Mouse (Mus musculus): ENCODE data around the gene Olfr1416. TPM values are rescaled to one million over a fixed set of nuclear protein-coding genes. Genes with fewer than 3 reads are reported as not detected.
A peak's percentile ranks its signal among the peaks of the same experiment; 100 is the strongest.
"Not testable (repeated sequence)": the region's sequence is repeated elsewhere in the genome, so short reads cannot be mapped to it uniquely, and the experiment has no call there.

Olfr1416 gene
- polyA plus RNA-seq (2014; fragmentation: Nextera tagmentation; extraction: Ambion mirVana): not detected in 2 replicates

DNA sequence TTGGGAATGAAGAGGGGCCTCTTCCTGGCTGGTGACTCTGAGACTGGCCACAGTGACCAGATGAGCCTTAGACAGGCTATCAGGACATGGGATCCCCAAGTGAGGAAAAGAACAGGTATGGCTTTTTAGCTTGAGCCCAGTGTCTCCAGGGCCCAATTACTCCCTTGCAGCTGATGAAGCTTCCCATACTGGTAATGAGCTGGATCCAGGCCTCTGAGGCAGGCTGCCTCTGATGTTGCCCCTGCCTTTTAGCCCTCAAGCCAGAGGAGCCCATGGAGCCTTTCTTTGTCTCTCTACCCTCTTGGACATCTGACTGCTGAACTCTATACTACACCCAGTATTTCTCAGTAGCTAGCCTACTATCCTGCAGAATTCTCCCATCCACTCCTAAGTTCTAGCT lies at the start of gene Olfr1416:
Olfr1416 (minus strand) TSS at position 101 of the 400 bp plus-strand sequence.
- H3K27me3 ChIP-seq (replicated peaks; ENCODE audit: control insufficient read depth, insufficient read depth, low read length): no peaks in the 10 kb centered on the region
- H3K36me3 ChIP-seq (ENCODE audit: control insufficient read depth, insufficient read depth, low read length): no peaks in the 10 kb centered on the region
- H3K4me3 ChIP-seq (ENCODE audit: low read depth, low read length): no peak within 1 kb of the TSS
- no peak within 1 kb of the TSS for H3K9ac ChIP-seq (ENCODE audit: low read depth, low read length)
- DNase-seq (ENCODE audit: low spot score) (no peak), ATAC-seq (replicated peaks; ENCODE audit: low FRiP score) (no peak)
- H3K9me3 ChIP-seq (ENCODE audit: control insufficient read depth, low read length): no peaks in the 10 kb centered on the region
- H3K4me1 ChIP-seq (replicated peaks; ENCODE audit: control insufficient read depth, insufficient read depth, low read length): no peaks in the 10 kb centered on the region
- H3K27ac ChIP-seq (ENCODE audit: low read depth, low read length): no peak within 1 kb of the TSS
- no peak within 1 kb of the TSS for H3K4me2 ChIP-seq

DNA sequence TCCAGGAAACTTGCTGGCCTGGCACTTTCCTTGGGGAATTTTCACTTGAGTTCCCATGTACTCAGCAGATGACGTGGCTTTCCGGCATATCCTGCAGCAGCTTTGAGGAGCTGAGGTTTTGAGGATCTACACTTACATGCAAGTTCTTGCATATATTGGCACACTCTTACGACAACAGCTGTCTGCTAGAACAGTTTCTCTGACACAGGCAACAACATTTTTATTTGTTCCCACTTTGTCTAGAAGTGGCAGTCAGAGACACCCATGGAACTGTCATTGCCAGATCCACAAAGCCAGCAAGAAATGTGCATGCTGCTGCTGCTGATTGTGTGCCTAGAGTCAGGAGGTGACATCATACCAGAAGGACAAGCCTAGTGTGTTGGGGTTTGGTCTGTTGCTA lies 38.9 kb upstream of the Olfr1416 start:
- DNase-seq (ENCODE audit: low spot score) (no peak), ATAC-seq (replicated peaks; ENCODE audit: low FRiP score) (no peak)
- no peaks in the 10 kb centered on the region for H3K27me3 ChIP-seq (replicated peaks; ENCODE audit: control insufficient read depth, insufficient read depth, low read length)
- H3K4me2 ChIP-seq: no peak overlapping the region
- H3K27ac ChIP-seq (ENCODE audit: low read depth, low read length): no peak overlapping the region
- H3K36me3 ChIP-seq (ENCODE audit: control insufficient read depth, insufficient read depth, low read length): no peaks in the 10 kb centered on the region
- no peaks in the 10 kb centered on the region for H3K9me3 ChIP-seq (ENCODE audit: control insufficient read depth, low read length)
- H3K9ac ChIP-seq (ENCODE audit: low read depth, low read length): no peak overlapping the region
- WGBS: 85% methylated on average over 3 of the region's 3 CpGs
- no peak overlapping the region for H3K4me3 ChIP-seq (ENCODE audit: low read depth, low read length)
- no peaks in the 10 kb centered on the region for H3K4me1 ChIP-seq (replicated peaks; ENCODE audit: control insufficient read depth, insufficient read depth, low read length)

DNA sequence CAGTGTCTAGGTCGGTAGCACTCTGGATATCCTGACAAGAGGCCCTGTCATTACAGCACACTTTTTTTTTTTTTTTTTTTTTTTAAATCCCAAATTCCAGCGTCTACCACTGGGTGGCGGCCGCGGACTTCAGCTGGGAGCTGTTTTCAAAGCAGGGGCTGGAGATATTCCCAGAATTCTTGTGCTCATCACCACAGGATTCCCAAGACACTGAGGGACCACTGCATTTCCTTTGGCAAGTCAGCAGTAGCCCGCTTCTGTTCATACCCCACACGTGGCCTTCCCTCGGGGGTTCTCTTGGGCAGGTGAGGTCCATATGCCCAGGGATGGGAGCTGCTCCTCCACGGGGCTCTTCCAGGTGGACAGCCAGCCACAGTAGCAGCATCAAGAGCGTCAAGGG lies 36.5 kb upstream of the Olfr1416 start:
- Histone ChIP-seq H3K27me3 (replicated peaks; ENCODE audit: control insufficient read depth, insufficient read depth, low read length) (no peaks in the 10 kb centered on the region), H3K36me3 (ENCODE audit: control insufficient read depth, insufficient read depth, low read length) (no peaks in the 10 kb centered on the region), H3K4me3 (ENCODE audit: low read depth, low read length) (no peak overlapping the region), H3K4me1 (replicated peaks; ENCODE audit: control insufficient read depth, insufficient read depth, low read length) (no peaks in the 10 kb centered on the region), H3K27ac (ENCODE audit: low read depth, low read length) (no peak overlapping the region), H3K9ac (ENCODE audit: low read depth, low read length) (no peak overlapping the region), H3K4me2 (no peak overlapping the region), H3K9me3 (ENCODE audit: control insufficient read depth, low read length) (no peaks in the 10 kb centered on the region)
- 18% methylated on average over 10 of the region's 10 CpGs for WGBS
- ATAC-seq (replicated peaks; ENCODE audit: low FRiP score) (no peak), DNase-seq (ENCODE audit: low spot score) (no peak)

DNA sequence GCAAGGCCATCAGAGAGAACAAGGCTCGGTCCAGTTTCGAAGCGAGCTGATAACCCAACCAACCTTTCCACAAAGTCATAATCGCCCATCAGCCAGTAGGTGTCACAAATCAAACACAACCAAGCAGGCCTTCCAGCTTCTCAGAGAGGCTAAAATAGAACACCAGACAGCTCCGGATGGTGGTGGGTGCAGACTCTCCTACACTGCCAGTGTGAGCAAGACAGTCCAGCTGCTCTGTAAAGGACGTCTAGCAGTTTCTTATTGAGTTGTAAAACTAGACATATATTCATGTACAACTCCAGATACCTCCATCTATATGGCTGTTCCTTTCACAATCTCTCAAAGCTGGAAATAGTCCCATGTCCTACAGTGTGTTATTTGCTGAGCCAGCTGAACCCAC lies 34.1 kb upstream of the Olfr1416 start:
- H3K4me2 ChIP-seq: no peak overlapping the region
- no peaks in the 10 kb centered on the region for H3K36me3 ChIP-seq (ENCODE audit: control insufficient read depth, insufficient read depth, low read length)
- H3K9me3 ChIP-seq (ENCODE audit: control insufficient read depth, low read length): no peaks in the 10 kb centered on the region
- no peak overlapping the region for H3K9ac ChIP-seq (ENCODE audit: low read depth, low read length)
- no peak overlapping the region for H3K4me3 ChIP-seq (ENCODE audit: low read depth, low read length)
- H3K4me1 ChIP-seq (replicated peaks; ENCODE audit: control insufficient read depth, insufficient read depth, low read length): no peaks in the 10 kb centered on the region
- no peak overlapping the region for H3K27ac ChIP-seq (ENCODE audit: low read depth, low read length)
- ATAC-seq (replicated peaks; ENCODE audit: low FRiP score): no peak
- no peaks in the 10 kb centered on the region for H3K27me3 ChIP-seq (replicated peaks; ENCODE audit: control insufficient read depth, insufficient read depth, low read length)
- DNase-seq (ENCODE audit: low spot score): no peak
- WGBS: 79% methylated on average over 6 of the region's 6 CpGs

DNA sequence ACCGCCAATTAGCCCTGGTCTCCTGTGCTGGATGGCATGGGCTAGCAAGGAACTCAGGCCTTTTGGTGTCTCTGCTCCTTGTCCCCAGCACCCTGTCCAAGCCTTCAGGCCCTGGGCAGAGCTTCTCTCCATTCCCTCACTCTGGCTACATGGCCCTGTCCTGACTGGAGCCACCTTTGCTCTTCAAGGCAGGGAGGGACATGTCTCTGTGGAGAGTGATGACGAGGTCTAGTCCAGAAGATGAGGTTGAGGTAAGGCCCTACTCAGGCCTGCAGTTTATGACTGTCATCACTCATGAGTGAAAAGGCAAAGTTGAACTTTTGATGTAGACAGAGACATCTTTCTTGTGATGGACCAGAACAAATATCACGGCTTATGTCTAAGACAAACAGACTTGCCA lies 33.6 kb upstream of the Olfr1416 start, which contains the start of gene Olfr1414:
Olfr1414 (minus strand) TSS at position 101 of the 400 bp plus-strand sequence.
- no peak for ATAC-seq (replicated peaks; ENCODE audit: low FRiP score)
- H3K4me1 ChIP-seq (replicated peaks; ENCODE audit: control insufficient read depth, insufficient read depth, low read length): no peaks in the 10 kb centered on the region
- no peak within 1 kb of the TSS for H3K4me2 ChIP-seq
- H3K36me3 ChIP-seq (ENCODE audit: control insufficient read depth, insufficient read depth, low read length): no peaks in the 10 kb centered on the region
- WGBS: 69% methylated on average over 3 of the region's 3 CpGs
- H3K4me3 ChIP-seq (ENCODE audit: low read depth, low read length): no peak within 1 kb of the TSS
- H3K9ac ChIP-seq (ENCODE audit: low read depth, low read length): no peak within 1 kb of the TSS
- no peak for DNase-seq (ENCODE audit: low spot score)
- H3K27me3 ChIP-seq (replicated peaks; ENCODE audit: control insufficient read depth, insufficient read depth, low read length): no peaks in the 10 kb centered on the region
- H3K9me3 ChIP-seq (ENCODE audit: control insufficient read depth, low read length): no peaks in the 10 kb centered on the region
- no peak within 1 kb of the TSS for H3K27ac ChIP-seq (ENCODE audit: low read depth, low read length)

DNA sequence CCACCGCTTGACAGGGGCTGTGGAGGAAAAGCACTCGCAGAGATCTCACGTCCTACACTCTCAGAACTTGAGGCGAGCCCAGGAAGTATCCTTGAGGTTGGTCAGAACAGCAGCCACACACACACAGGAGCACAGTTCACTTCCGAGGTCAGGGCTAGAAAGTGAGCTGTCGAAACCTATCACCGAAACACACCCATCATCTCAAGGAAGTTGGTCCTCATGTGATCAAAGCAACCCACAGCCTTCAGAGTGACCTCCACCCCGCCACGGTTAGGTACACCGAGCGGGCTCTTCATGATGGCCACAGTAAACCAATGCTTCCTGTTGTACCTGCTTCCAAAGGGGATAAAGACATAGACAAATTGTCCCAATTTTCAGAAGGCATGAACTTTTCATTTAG lies 30.5 kb upstream of the Olfr1416 start:
- 58% methylated on average over 11 of the region's 11 CpGs for whole genome bisulfite sequencing
- no peak for ATAC-seq (replicated peaks; ENCODE audit: low FRiP score)
- no peak overlapping the region for H3K9ac ChIP-seq (ENCODE audit: low read depth, low read length)
- H3K4me2 ChIP-seq: no peak overlapping the region
- no peak for DNase-seq (ENCODE audit: low spot score)
- no peaks in the 10 kb centered on the region for H3K9me3 ChIP-seq (ENCODE audit: control insufficient read depth, low read length)
- H3K36me3 ChIP-seq (ENCODE audit: control insufficient read depth, insufficient read depth, low read length): no peaks in the 10 kb centered on the region
- H3K4me1 ChIP-seq (replicated peaks; ENCODE audit: control insufficient read depth, insufficient read depth, low read length): no peaks in the 10 kb centered on the region
- no peak overlapping the region for H3K4me3 ChIP-seq (ENCODE audit: low read depth, low read length)
- H3K27me3 ChIP-seq (replicated peaks; ENCODE audit: control insufficient read depth, insufficient read depth, low read length): no peaks in the 10 kb centered on the region
- no peak overlapping the region for H3K27ac ChIP-seq (ENCODE audit: low read depth, low read length)

DNA sequence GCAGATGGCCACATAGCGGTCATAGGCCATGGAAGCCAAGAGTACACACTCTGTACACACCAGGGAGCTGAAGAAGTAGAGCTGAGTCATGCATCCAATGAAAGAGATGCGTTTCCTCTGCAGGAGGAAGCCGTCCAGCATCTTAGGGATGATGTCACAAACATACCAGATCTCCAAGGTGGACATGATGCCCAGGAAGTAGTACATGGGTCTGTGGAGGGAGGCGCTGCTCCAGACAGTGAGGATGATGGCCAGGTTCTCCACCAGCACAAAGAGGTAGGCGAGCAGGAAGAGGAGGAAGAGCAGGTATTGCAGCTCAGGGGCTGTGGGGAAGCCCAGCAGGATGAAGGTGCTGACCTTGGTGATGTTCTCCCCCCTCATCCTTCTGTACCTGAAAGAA lies 26.7 kb upstream of the Olfr1416 start:
- not testable (repeated sequence) for DNase-seq (ENCODE audit: low spot score); H3K27me3 ChIP-seq (replicated peaks; ENCODE audit: control insufficient read depth, insufficient read depth, low read length); H3K36me3 ChIP-seq (ENCODE audit: control insufficient read depth, insufficient read depth, low read length); H3K4me2 ChIP-seq; H3K4me1 ChIP-seq (replicated peaks; ENCODE audit: control insufficient read depth, insufficient read depth, low read length); H3K9ac ChIP-seq (ENCODE audit: low read depth, low read length); H3K4me3 ChIP-seq (ENCODE audit: low read depth, low read length); H3K27ac ChIP-seq (ENCODE audit: low read depth, low read length); H3K9me3 ChIP-seq (ENCODE audit: control insufficient read depth, low read length); ATAC-seq (replicated peaks; ENCODE audit: low FRiP score)
- WGBS: 77% methylated on average over 4 of the region's 5 CpGs

DNA sequence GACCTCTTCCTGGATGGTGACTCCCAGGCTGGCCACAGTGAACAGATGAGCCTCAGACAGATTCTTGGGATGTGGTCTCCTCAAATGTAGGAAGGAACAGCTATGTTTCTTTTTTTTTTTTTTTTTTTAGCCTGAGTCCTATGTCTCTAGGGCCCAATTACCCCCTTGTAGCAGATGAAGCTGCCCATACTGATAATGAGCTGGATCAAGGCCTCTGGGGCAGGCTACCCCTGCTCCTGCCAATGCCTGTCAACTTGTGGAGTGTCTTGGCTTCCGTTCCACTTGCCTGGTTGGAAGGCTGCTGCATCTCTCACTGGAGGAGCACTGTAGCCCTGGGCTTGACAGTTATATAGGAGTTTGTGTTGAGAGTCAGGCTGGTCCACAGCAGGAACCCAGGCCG lies 11.1 kb upstream of the Olfr1416 start, which contains the start of gene Olfr1415:
Olfr1415 (minus strand) TSS at position 101 of the 400 bp plus-strand sequence.
- no peaks in the 10 kb centered on the region for H3K4me1 ChIP-seq (replicated peaks; ENCODE audit: control insufficient read depth, insufficient read depth, low read length)
- ATAC-seq (replicated peaks; ENCODE audit: low FRiP score): no peak
- H3K27me3 ChIP-seq (replicated peaks; ENCODE audit: control insufficient read depth, insufficient read depth, low read length): no peaks in the 10 kb centered on the region
- H3K9ac ChIP-seq (ENCODE audit: low read depth, low read length): no peak within 1 kb of the TSS
- H3K4me3 ChIP-seq (ENCODE audit: low read depth, low read length): no peak within 1 kb of the TSS
- no peak for DNase-seq (ENCODE audit: low spot score)
- H3K27ac ChIP-seq (ENCODE audit: low read depth, low read length): no peak within 1 kb of the TSS
- no peak within 1 kb of the TSS for H3K4me2 ChIP-seq
- 75% methylated on average over 2 of the region's 2 CpGs for WGBS
- H3K36me3 ChIP-seq (ENCODE audit: control insufficient read depth, insufficient read depth, low read length): no peaks in the 10 kb centered on the region
- no peaks in the 10 kb centered on the region for H3K9me3 ChIP-seq (ENCODE audit: control insufficient read depth, low read length)

DNA sequence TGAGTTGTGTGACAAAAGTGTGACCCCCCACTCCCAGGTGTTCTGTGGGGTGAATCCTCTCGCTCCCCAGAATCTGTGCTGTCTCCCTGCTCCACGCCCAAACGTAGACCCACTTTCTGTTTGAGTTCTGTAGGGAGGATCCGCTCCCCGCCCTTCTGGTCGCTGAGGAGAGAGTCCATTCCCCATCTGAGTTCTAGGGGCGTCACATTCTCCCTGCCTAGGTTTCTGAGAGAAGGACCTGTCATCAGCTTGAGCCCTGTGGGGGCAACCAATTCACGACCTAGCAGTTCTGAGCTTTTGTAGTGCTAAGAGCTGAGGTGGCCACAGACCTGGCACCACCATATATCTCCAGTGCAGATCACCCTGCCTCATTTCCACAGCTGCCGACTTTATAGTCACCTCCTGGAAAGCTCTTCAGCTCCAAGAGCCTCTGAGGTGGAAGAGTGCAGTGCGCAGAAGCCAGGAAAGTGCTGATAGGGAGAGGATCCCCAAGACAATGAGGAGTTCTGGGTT lies 10.8 kb downstream of the Olfr1416 start:
- Histone ChIP-seq H3K4me1 (replicated peaks; ENCODE audit: control insufficient read depth, insufficient read depth, low read length) (peaks cover 3% of the 10 kb centered on the region; the same call in 1 of the 2 replicates), H3K4me3 (ENCODE audit: low read depth, low read length) (peak overlapping the region; percentile 94), H3K4me2 (peak overlapping the region; percentile 85), H3K36me3 (ENCODE audit: control insufficient read depth, insufficient read depth, low read length) (peaks cover 16% of the 10 kb centered on the region), H3K9ac (ENCODE audit: low read depth, low read length) (peak overlapping the region; percentile 93), H3K27me3 (replicated peaks; ENCODE audit: control insufficient read depth, insufficient read depth, low read length) (0 out of 2 replicates have a peak, but pooled peaks cover 2% of the 10 kb centered on the region), H3K27ac (ENCODE audit: low read depth, low read length) (no peak overlapping the region), H3K9me3 (ENCODE audit: control insufficient read depth, low read length) (no peaks in the 10 kb centered on the region)
- WGBS: 5% methylated on average over 10 of the region's 10 CpGs
- ATAC-seq (replicated peaks; ENCODE audit: low FRiP score): peak; percentile 67; the same call in 1 of the 2 replicates
- DNase-seq (ENCODE audit: low spot score): no peak
